Mouse (Mus musculus) CD4-positive, CD25-positive, alpha-beta regulatory T cell, adult 2 months (primary cell): Measurements from ENCODE around the gene Copz1.
"Not testable (repeated sequence)": the region's sequence is repeated elsewhere in the genome, so short reads cannot be mapped to it uniquely, and the experiment has no call there.

Experiments
- DNase-seq: peaks from one replicate; pipeline ENCODE4 v3.0.0-alpha.2; 2012; ENCODE audit warnings: low read depth, low spot score

Gene Copz1

DNA sequence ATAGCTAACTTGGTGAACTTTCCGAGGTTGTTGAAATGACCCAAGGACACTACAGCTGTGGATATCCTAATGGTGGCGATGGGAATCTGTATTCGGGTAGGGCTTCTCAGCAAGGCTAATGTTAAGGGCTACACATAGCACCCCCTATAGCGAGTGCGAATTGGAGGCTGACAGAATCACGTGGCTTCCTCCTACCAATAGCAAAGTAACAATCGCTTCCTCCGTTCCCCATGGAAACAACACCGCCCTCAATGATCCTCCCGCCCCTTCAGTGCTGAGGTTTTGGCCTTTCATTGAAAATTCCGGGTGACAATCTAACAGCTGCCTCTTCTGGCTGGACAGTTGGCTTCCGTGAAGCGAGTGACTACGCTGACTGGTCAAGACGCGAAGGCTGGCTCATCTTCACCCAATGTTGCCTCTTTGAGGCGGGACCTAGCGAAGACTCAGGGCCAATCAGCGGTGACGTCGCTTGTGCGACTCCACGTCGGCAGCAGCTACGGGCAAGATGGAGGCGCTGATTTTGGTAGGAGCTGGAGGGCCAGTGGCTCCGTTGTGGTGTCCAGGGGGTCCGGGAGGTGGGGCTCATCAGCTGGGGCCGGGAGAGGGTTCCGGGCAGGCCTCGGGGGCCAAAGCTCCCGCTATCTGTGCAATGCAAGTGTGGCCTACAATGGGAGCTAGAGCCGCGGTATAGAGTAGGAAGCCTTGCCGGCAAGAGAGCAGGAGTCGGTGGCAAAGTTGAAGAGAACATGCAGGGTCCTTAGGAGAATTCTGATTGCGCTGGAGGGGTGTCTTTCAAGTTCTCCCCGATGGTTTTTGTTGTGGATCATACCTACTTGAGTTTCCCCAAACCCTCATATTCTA lies at the start of gene Copz1:
Gene Copz1 (plus strand): TSS at position 296 of the 861 bp plus-strand sequence.
- peak; percentile 98 for DNase-seq

DNA sequence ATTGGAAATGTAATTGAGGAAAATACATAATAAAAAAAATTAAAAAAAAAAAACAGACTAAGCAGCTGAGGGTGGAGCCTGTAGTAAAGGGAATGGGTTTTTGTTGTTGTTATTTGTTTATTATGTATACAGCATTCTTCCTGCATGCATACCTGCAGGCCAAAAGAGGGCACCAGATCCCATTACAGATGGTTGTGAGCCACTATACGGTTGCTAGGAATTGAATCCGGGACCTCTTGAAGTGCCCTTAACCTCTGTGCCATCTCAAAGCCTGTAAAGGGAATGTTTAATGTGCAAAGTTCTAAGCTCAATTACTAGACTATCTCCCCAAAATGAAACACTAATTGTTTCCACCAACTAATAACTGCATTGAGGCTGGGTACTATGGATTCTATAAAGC lies 48.4 kb upstream of the Copz1 start:
- no peak for DNase-seq

DNA sequence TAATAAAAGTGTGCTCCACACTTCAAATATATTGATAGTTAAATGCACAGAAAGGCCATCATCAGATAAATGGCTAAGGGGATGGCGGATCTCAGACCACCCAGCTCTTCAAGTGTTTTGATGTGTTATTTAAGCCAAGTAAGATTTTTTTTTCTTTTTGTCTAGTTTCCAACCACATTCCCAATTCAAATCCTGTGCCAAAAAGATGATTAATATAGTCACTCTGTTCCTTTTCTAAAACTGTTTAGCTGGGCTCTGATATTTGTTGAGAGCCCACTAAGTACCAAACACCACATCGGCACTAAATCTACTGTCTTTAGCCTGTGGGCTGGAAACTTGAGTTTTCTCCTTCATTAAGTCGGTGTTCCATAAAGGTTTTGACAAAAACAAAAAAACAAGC lies 45.5 kb upstream of the Copz1 start:
- DNase-seq: no peak

DNA sequence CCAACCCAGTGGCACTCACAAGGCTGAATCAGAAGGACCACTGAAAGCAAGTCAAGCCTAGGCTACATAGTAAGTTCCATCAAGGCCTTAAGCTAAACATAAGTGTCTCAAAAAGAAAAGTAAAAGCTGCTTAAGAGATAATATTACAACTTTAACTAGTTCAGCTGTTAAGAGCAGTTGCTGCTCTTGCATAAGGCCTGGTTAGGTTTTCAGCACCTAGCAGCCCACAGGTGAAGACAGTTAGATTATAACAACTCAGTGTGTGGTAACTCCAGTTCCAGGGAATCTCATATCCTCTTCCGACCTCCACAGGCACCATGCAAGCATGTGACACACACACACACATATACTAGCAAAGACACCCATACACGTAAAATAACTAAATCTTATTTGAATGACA lies 44.9 kb upstream of the Copz1 start:
- no peak for DNase-seq

DNA sequence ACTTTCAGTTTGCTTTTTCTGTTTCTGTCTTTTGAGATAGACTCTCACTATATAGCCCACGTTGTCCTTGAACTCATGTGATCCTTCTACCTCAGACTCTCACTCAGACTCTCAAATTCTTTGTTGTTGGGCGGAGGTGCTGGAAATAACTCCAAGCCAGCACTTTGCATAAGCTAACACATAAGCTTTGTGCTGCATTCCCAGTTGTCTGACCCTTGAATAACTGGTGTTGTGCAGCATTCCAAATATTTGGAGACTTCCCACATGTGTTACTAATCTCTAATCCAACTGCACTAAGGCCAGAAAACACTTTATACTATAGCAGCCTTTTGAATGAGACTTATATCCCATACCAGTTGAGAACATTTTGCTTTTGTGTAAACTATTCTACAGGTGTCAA lies 43.6 kb upstream of the Copz1 start:
- DNase-seq: no peak

DNA sequence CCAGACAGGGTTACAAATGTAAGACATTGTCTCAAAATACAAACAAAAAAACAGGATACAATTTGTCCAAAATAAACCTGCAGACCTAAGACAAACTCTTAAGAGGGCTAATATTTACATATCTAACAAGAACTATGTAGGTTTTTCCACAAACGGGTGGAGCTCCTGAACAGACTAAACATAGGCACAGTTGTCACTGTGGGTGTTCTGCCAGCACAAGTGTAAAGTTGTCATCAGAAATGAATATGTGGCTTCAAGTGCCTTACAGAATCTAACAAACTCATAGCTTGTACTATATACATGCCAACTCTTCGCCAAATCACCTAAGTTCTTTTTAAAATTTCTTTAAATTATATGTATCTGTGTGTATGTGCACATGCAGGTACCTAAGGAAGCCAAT lies 39.4 kb upstream of the Copz1 start:
- DNase-seq: no peak

DNA sequence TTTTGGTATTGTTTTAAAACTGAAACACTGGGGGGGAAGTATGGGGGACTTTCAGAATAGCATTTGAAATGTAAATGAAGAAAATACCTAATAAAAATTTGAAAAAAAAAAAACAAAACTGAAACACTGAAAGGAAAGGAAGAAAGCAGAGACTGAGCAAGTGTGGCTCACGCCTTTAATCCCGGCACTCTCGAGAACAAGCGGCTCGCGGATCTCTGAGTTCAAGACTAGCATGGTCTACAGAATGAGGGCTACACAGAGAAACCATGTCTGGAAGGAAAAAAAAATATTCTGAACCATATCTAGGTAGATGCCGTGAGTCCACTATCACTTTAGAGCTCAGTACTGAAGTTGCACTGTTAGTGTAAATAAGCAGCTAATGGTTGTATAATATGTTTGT lies 35.2 kb upstream of the Copz1 start:
- no peak for DNase-seq

DNA sequence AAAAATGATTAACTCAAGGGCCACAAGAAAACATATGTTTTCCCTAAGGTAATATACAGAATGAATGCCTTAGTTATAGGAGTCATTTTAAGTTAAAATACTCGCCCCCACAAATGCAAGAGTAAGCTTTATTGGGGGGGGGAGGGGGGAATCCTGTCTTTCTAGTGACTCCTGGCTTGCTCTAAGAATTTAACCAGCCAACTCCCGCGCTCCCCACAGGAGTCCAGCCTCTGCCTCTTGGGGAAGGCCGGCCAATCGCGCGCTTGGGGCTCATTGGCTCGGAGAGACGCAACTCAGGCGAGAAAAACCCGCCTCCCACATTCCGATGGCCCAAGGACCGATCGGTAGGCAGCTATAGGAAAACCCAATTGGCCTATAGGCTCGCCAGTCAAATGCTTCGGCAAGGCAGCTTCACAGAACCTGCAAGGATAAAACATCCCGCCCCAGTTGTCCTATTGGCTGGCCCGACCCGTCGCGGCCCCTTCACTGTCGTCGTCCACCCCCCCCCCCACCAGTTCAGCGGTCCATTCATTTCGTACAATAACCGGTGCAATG lies 33.3 kb upstream of the Copz1 start:
- DNase-seq: peak; percentile 95

DNA sequence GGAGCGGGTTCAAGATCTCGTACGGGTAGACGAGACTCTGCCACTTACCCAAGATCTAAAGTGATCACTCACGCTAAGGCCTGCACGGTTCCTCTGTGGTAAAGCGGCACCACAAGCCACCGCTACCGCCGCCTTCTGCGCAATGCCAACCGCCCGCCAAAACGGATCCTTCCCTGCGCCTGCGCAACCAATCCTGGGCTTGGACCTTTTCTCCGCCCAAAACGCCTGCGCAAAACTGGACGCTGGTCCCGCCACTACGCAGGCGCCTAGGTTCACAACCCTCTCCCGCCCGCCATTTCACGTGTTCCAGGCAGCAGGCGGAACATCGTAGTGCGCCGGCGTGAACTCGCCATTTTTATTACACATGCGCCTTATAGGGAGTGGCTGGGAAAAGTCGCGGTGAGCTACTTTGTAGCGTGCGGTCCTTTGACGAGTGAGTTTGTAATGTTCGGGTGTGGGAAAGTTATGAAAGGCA lies 32.8 kb upstream of the Copz1 start, which contains the start of gene Cbx5:
Gene Cbx5 (minus strand): TSS at position 132 of the 475 bp plus-strand sequence.
- peak; percentile 98 for DNase-seq

DNA sequence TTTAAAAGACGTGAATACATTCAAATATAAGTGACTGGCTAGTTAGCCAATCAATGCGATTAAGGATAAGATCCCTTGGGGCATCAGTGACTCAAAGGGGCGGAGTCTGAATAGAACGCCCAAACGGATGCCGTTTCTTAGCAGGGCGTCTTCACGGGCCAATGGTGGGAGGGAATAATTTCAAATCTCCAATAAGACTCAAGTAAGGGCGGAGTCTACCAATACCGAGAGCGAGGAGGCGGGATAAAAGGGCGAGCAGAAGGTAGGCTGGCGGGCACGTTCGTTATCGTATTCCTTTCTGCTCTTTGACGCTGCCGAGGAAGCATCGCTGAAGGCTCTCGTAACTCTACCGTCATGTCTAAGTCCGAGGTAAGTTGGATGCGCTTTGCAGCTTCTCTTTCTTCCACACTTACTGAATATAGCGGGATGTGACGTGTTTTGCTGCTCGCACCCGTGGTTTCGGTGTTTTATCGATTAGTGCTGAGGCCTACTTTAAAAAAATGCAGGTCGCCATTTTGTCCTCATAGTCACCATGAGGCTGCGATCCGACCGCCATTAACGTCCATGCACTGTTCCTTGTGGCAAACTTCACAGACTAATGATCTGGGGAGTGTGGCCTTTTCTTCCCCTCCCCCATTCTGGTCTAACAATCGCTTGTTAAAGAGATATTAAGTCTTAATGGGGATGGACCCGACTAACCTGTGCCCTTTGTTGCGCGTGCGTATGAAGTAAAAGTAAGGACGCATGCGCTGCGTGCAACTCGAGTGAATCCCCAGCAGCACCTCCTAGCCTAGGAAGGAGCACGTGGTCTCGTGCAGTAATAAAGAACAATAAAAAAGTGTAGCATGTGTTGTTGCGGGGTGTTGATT lies 32.1 kb upstream of the Copz1 start, which contains the start of gene Hnrnpa1:
Gene Hnrnpa1 (plus strand): TSS at position 273 of the 869 bp plus-strand sequence.
- DNase-seq: peak; percentile 97

DNA sequence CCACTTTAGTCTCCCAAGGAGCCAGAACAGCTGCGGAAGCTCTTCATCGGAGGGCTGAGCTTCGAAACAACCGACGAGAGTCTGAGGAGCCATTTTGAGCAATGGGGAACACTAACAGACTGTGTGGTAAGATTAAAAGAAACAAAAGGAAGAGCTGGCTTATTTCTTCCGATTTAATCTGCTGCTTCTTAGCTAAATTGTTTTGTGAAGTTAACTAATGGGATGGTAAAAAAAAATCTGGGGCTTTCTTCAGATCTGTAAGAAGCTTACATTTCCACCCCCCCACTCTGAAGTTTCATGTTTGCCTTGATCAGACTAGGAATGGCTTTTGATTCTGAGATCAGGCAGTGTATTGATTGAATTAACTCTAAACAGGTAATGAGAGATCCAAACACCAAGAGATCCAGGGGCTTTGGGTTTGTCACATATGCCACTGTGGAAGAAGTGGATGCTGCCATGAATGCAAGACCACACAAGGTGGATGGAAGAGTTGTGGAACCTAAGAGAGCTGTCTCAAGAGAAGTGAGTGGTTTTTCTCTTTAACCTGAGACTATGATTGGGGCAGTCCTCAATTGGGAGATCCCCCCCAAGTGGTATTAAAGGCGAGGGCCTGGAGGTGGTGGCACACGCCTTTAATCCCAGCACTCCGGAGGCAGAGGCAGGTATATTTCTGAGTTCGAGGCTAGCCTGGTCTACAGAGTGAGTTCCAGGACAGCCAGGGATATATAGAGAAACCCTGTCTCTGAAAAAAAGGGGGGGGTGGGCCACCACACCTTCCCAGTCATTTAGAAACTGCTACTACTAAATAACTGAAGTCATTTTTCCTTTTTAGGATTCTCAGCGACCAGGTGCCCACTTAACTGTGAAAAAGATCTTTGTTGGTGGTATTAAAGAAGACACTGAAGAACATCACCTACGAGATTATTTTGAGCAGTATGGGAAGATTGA lies 31.2 kb upstream of the Copz1 start:
- DNase-seq: peak; percentile 22

DNA sequence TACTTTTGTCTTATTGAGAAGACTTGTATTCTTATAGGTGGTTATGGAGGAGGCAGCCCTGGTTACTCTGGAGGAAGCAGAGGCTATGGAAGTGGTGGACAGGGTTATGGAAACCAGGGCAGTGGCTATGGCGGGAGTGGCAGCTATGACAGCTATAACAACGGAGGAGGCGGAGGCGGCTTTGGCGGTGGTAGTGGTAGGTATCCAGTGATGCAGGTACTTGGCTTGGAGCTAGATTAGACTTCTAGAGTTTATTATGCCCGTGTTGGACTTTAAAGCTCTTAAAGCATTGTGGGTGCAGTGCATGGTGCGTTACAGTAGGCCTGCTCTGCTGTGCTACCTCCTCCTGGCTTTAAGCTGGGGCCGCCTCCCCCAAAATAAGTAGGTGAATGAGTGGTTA lies 29.6 kb upstream of the Copz1 start:
- no peak for DNase-seq

DNA sequence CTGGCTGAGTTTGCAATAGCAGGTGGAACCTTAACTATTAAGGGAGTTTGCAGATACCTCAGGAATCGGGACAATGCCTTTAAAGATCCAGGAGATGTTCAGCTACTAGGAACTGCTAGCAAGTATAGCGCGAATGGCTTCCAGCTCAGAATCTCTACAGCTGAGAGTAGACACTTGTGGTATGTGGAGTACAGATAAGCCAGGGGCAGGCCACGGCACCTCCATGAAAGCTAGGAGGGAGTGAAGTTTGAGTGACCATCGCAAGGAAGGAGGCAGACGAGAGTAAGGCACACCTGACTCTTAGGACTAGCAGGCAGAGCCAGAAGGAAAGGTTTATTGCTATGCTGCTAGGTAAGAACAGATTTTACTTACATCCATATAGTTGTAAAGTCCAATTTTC lies 26.9 kb upstream of the Copz1 start:
- no peak for DNase-seq

DNA sequence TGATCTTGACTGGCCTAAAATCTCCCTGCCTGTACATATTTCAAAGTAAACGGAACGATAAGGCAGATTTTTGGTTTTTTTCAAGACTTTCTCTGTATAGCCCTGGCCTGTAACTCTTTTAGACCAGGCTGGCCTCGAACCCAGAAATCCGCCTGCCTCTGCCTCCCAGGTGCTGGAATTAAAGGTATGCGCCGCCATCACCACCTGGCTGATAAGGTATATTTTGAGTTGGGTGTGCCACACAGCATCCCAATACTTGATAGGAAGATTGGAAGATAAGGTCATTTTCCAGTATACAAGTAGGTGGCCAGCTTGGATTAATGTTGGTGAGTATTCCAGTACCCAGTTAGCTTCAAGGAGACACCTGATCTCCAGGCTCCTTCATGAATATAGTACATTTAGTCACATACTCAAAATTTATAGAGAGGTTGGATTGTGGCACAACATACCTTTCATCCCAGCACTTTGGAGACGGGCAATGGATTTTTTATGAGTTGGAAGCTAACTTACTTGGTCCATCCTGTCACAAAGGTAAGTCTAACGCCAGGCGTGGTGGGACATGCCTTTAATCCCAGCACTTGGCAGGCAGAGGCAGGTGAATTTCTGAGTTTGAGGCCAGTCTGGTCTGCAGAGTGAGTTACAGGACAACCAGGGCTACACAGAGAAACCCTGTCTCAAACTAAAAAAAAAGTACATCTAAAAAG lies 25.3 kb upstream of the Copz1 start:
- no peak for DNase-seq

DNA sequence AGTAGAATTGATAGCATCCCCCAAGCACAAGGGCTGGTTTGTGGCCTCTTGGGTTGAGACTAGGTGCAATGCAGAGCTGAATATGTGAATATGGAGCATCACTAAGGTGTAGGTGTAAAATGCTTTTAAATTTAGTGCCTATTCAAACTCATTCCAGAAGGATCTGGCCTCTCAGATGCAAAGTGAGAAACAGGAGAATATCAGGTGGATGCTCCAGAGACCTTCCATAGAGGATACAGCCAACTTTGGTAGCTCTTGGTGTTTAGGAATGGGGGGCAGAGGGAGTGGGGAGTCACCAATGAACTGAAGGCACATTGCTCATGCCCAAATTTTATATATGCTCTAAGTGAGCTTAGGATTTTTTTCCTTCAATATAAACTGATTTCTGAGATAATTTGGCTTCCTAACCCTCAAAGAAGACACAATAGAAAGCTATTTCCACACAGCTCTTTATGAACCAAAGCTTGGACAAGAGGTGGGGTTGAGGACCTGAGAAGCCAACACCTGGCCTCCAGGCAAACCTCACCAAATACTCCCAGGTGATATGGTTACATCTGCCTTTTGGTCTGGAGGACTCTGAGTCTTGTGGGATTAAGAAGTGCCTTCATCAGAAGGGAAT lies 24.6 kb upstream of the Copz1 start:
- DNase-seq: no peak

DNA sequence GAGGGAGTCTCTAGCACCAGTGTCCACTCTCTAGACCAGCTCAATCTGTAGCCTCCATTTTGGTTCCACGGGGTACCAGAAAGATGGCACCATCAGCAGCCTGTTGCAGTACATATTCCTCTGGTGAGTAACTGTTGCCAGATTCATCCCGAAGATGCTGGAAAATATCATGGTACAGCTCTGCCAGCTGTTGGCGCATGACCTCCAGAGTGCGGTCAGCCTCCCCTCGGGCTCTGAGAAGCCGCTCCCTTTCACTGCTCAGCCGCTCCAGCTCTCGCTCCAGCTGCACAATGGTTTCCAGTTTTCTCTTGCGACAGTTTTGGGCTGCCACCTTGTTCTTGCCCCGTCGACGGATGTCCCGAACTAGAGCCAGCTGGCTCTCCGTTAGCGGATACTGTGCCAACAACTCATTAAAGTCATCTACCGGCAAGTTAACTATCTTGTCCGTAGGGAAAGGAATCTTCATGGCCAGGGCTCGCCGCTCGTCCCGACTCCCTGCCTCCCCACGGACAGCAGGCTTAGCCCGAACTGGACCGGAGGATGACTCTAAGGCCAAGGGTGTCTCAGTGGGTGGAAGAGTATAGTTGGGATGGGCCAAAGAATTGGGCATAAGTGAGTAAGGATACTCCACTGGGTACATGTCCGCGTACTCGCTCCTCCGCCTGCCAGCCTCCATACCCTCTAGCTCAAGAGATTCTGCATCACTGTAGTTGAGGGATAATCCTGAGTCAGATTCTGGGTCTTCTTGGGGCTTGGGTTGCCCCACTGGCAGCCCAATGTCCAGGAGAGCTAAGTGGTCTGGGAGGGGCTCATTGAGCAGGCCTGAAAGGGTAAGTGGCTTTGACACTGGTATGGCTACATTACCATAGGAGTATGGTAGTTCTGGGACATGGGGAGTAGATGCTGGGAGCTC lies 23.9 kb upstream of the Copz1 start:
- DNase-seq: no peak

DNA sequence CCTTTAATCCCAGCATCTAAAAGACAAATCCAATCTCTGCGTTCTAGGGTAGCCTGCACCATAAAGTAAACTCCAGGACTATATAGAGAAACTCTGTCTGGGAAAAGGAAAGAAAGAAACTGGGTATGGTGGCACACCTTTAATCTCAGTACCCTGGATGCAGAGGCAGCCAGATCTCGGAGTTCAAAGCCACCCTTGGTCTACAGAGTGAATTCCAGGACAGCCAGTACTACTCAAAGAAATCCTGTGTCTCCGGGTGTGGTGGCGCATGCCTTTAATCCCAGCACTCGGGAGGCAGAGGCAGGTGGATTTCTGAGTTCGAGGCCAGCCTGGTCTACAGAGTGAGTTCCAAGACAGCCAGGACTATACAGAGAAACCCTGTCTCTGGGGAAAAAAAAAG lies 23.0 kb upstream of the Copz1 start:
- not testable (repeated sequence) for DNase-seq

DNA sequence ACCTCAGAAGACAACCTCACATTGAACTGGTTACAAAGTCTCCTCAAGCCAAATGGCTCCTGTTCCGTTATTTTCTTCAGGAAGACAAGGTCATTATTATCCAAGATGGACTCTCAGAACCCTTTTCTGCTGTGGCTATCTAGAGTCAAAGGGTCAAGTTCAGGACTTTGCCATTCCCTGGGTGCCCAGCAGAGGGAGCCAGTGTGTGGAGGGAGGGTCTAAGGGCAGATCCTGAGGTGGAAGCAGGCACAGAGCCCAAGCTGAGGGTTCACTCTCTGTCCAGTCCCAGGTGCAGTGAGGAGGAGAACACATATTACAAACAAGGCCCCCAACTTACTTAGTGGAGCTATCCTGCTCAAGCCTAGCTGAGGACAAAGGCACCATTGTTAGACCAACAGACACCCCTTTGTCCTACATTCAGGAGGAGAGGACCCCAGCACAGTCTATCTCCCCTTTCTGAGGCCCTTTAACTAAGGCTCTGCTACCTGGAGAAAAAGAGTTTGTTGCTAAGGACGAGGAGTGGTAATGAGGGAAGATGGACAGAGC lies 22.2 kb upstream of the Copz1 start:
- DNase-seq: peak; percentile 69
